Mouse (Mus musculus) adrenal gland, postnatal 25 days (tissue): ENCODE measurements around the gene Adgrl3. TPM values are rescaled to one million over a fixed set of nuclear protein-coding genes. Genes with fewer than 3 reads are reported as not detected.

ENCODE experiments used
- DNase-seq: peaks from one replicate; pipeline ENCODE4 v3.0.0; 2021; ENCODE audit warnings: mixed read lengths
- total RNA-seq: library from RNA; stranded (reverse); gene quantifications from 2 replicates; pipeline ENCODE4 v1.2.3, GENCODE M21; 2021

Adgrl3 gene
- total RNA-seq, 1 experiment from 2014 or later = 5.7 TPM

DNA sequence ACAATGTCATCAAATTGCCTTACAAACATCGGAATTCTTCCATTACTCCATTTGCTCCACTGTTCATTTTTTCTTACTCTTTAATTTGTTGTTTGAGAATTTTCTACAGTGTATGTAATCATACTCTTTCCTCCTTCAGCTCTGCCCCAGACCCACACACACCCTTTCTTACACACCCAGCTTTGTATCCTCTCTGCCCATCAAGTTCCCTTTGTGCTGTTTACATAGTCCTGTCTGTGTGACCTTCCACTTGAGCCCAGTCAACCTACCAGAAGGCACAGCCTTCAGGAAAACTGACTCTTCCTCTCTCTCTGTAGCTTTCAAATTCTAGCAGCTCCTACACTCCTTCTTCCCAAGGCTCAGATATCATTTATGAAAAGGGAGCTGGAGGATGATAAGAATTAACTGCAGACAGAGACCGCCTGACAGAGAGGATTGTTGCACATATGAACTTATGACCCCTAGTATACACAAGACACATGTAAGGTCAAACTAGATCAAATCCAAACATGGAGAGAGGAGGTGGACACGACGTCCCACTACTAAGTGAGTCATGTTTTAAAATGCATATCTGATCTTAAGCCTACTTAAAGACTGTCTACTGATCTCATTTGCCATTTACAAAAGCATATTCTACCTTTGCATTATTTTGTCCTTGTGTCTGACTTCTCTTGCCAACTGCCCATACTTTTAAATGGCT, 654.5 kb downstream of the Adgrl3 start:
- no peak for DNase-seq

DNA sequence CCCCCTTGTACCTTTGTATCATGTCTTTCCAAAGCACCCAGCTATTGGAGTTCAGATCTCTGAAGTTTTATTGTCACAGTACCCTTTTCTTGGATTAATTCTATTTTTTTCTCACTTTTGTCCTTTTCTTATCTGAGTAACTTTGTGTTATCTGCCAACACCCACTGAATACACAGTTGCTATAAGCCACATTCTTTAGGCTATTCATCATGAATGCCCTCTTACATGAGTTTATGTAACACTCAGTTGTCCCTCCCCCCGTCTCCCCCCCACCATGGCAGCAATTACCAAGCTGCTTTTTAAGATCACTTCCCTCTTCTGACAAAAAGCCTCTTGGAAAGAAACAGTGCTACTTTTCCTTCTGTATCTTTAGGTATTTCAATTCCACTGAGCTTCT, 655.0 kb downstream of the Adgrl3 start:
- DNase-seq = no peak

DNA sequence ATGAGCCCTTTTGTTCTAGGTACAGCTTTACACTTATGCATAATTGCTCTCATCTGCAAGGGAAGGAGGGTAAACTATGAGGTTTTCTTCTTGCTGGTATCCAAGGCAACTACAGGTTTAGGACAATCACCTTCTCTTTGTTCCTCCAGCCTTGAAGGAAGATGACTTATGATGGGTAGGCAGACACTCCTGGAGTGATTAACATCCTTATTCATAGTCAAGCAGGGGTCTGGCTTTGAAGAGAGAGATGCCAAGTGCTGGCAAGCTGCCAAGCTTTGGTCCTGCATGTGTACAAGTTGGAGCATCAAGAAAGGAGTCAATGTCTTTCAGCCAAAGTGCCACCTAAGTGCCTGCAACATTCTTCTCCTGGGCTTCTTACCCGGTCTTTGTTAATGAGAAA, 657.0 kb downstream of the Adgrl3 start:
- DNase-seq = no peak

DNA sequence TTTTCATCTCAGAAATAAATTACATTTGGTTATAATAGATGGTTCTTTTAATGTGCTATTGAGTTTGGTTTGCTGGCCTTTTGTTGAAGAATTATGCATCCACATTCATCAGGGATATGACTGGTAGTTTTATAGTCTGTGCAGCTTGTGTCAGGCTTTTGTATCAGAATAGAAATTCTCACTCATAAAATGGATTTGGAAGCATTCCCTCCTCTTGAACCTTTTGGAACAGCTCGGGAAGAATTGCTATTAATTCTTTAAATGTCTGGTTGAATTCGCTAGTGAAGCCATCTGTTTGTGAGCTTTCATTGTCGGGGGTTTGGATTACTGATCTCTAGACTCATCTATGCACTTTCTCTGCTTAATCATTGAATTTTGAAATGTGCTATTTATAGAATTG, 666.3 kb downstream of the Adgrl3 start:
- no peak for DNase-seq

DNA sequence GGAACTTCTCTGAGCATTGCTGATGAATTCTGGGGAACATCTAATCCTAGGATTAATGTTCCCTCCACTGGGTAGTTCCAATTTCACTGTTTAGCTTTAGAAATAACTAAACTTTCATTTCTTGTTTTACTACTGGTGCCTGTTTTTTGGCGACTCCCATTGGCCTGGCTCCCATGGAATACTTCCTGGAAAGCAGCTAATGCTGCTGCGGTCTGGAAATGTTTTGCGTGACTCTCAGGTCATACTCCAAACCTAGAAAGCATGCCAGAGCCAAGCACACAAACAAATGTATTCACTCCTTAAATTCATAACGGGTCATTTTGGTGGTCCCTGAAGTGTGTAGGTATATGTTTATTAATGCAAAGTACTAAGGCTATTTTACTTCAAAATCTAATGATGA, 666.9 kb downstream of the Adgrl3 start:
- DNase-seq = no peak

DNA sequence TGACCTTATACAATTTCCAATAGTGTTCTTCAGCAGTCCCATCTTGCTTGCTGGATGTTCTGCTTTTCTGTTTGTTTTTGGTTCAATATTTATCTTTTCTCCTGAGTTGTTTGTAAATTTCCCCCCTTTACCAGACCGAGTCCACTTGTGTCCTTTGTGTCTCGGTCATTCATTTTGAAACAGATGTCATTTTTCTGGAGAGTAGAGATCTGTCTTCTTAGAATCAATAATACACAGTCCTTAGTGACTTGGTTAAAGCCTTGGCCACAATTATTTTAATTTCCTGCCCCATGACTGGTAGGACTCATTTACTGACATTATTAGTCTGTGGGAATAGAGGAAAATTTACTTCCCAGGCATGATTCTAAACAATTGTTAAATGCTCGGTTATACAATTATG, 709.7 kb downstream of the Adgrl3 start:
- DNase-seq = no peak

DNA sequence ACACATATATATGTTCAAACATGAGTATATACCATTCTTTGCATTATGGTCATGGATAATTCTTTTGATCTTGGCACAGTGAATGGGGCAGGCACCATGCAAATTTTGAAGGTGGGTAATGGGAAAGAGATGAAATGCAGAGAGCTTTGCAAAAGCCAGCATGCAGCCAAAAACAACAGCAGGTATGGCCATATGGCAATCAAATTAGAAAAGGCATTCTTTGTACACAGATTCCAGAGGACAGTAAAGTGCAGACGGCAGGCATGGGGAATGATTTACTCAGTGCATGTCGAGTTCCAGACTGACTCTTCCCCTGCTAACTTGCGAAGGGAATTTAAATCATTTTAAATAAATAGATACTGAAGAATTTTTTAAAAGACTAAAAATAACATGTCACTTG, 716.1 kb downstream of the Adgrl3 start:
- no peak for DNase-seq

DNA sequence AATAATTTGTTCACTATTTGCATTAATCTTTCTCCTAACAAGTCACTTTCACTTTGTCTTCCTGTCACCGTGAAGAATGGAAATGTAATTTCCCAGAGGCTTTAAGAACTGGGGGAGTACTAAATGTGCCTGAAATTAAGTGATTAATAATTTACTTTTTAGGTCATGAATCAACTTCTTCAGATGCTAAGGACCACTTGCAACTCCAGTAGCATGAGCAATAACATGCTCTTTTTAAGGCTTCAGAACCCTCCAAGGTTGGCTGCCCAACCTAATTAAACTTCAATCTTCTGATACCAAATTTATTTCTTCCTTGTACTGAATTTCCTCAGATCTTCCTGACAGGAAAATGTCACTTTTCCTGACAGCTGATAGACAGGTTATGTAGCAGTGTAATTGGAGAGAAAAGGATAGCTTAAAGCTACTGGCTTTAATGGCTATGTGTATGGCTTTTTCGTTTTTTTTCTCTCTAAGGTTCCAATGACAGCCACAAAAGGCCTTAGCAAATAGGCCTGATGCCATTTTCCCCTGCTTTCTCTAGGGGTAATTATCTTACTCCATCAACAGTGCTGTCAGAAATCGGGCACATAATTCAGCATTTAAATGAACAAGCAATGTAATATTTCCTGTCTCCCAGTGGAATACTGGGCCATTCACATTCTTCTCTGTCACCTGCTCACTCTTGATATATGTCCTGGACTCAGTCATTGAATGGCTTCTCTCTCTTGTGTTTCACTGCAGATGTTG, 718.5 kb downstream of the Adgrl3 start:
- DNase-seq = no peak

DNA sequence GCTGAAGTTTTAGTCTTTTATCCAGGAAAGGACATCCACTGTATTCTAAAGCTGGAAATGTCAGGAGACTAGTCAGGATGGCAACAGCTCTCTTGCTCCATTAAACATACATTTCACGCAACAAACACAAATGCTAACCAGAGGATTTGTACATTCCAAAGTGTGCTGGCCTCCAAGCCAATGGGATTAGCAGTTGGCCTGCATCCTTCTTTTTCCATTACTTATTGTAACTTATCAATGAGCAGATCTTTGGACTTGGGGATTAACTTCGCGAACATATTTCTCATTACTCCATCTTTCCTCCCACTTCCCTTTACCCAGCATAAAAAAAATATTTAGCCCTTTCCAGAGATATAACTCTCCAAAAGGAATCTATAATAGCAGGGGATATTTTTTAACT, 732.5 kb downstream of the Adgrl3 start:
- no peak for DNase-seq

DNA sequence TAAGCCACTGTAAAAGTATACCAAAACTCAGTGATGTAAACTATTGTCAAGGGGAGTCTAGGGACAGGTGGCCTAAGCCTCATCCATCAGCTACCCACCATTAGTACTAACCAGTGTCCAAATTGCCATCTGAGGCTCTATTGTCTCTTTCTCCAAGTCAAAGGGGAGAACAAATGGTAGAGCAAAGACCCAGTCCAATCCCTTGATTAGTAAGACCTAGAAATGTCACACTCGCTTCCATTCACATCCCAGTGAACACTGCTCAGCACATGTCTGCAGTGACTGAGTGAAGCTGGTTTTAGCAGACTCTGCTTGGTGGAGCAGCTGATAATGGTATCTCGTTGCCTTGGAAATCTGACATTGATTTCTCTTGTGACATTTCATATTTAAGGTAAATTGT, 735.8 kb downstream of the Adgrl3 start:
- no peak for DNase-seq

DNA sequence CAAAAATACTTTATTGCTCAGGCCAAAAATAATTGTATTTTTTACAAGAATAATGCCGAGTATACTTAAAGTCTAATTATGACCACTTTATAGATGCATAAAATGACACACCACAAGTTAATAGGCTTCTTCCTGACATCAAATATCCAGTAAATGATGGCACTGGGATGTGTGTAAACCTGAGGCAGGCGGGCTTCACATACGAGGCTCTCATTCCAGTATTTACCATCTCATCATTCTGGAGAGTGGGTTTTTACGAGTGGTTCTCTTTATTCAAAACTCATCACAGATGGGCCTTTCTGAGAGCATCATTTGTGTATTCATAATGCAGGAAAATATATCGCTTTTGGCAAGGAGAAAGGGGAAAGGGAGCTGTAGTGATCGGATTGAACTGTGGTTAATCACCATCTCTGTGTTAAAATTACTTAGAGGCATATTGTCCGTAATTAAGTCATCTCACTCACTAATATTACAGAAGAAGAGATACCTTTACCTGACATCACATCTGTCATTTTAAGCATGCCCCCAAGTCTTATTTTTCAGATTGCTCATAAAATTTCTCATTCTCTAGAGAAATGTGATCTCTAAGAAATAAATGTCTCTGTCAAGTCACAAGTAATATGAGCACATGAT, 737.3 kb downstream of the Adgrl3 start:
- no peak for DNase-seq

DNA sequence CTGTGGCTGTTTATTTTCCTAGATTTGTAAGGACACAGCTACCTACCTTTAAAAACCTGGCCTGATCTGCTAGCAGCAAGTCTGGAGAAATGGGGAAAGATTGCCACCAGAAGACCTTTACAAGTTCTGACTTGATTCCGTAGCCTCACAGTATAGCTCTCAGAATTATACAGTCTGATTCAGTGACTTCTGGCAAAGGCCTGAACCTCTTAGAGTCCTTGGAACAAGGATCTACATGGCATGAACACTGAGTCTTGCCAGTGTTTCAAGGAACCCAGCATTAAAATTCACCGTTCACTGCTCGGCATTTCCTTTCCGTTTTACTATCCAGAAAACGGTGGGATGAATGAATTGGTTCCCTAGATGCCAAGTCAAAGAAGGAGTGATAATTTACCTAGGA, 756.3 kb downstream of the Adgrl3 start:
- DNase-seq = no peak

DNA sequence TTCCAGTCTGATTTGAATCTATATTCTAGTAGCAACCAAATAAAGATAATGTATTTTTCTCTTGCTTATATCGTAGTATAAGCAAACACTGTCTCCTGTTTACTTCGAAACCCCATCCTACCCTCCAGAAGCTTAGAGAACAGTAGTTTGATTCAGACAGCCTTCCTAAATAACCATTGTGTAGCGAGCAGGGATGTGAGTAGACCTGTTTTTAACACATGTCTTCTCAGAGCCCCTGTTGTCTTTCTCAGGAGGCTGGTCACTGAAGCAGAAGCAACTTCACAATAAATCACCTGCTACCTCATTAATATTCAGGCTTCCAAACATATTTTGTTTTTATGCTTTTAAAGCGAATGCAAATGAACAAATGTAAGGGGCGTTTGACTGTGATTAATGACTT, 756.8 kb downstream of the Adgrl3 start:
- no peak for DNase-seq

DNA sequence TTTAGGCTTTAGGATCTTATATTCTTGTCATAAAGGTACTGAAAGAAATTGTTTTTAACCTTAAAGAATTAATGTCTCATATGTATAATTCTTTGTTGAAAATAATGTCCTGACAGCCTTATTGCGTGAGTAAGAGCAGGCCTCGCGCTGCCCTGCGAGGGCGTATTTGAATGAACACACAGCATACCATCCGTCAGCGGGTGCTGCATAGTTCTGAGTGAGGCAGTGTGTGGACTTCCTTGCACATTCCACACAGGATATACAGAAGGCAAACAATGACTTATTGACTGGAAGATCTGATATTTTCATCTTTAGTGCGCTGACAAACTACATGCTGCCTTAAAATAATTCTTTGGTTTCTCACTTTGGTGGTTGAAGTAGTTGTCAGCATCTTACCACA, 764.8 kb downstream of the Adgrl3 start:
- no peak for DNase-seq

DNA sequence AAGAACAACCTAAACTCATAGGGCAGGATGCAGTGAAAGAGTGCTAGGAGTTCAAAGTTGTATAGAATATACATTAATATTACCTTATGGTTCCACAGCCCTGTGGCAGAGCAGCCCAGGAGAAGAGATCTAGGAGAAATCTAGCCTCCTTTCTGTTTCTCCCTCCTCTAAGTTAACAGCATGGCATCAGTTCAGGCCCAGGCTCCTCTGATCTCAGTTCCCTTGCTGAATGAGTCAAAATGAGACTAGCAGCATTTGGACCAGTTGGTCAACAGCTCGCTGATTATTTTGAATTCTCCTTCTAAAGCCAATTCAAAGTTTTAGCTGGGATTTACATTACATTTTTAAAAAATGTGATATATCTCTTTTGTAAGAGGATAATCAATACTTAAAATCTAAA, 770.8 kb downstream of the Adgrl3 start:
- DNase-seq = no peak

DNA sequence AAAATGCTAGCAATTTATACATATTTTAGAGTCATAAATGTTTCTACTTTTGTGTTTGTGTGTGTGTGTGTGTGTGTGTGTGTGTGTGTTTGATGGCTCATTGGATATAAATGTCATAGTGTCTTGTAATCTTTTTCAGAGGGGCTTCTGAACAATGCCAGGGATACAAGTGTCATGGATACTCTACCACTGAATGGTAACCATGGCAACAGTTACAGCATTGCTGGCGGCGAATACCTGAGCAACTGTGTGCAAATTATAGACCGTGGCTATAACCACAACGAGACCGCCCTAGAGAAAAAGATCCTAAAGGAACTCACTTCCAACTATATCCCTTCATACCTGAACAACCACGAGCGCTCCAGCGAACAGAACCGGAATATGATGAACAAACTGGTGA, 774.2 kb downstream of the Adgrl3 start:
- DNase-seq = no peak

DNA sequence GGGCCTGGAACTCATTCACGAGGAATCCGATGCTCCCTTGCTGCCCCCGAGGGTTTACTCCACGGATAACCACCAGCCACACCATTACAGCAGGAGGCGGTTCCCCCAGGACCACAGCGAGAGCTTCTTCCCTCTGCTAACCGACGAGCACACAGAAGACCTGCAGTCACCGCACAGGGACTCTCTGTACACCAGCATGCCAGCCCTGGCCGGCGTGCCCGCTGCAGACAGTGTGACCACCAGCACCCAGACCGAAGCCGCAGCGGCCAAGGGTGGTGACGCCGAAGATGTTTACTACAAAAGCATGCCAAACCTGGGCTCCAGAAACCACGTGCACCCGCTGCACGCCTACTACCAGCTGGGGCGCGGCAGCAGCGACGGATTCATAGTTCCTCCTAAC, 774.7 kb downstream of the Adgrl3 start:
- DNase-seq = no peak

DNA sequence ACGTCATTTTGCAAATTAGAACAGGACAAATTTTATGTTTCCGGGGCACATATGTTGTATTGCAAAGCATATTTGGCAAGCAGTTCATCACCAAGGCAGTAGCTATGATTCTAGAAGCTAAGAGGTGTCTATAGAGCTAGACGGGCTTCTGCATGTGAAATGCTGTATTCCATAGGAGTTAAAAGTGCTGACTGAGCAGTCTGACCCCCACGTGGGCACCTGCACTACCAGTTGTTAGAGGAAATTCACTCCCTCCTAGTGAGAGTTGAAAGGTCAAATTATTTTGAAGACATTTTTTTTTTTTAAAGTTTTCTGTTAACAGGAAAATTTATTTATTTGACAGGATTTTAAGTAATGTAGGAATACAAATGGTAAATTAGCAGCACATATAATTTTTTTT, 776.2 kb downstream of the Adgrl3 start:
- no peak for DNase-seq

DNA sequence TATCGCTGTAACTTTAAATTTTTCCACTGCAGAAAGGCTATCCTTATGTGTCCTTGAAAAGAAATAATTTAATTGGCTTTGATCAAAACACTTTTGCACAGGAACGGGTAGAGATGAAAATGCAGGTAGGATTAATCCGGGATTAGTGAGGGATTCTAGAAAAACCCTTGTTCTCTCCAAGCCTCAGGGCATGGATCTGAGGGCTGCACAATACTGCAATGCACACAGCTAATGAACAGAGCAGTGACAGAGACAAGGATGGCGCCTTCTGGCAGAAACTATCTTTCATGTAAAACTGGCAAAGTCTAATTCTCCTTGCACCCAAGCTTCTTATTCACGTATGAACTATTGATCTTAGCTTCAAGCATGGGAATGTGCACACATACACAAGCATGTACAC, 791.0 kb downstream of the Adgrl3 start:
- DNase-seq = no peak

DNA sequence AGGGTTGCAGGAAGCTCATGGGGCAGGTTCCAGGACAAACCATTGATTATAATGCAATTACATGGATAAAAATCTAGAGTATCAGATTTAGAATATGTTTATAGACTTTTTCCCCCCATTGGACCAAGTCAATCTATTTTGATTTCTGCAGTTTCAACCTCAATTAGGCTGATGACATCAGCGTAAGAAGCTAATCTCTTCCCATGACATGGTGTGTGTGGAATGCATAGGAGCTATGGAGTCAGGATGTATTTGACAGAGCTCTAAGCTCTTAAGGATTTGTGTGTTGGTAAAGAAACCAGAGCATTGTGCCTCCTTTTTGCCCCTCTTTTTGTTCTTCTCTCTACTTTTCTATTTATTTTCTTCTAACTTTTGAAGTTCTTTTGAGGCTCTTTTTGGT, 812.1 kb downstream of the Adgrl3 start:
- no peak for DNase-seq

DNA sequence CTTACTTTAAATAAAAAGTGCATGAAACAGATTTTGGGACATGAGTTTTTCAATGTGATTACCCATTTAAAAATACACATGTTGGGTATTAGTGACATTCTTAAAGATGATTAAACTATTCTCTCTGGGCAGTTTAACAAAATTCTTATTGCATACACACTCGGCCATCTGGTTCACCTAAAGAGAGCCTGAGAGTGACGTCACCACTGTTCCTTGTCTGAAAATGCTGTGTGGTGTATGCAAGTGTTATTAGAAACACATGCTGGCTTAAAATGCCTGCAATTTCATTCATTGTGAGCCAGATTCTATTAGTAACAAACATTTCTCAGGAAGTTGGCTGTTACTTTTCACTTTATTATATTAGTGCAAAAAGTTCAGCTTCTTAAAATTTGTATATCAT, 812.7 kb downstream of the Adgrl3 start:
- no peak for DNase-seq

DNA sequence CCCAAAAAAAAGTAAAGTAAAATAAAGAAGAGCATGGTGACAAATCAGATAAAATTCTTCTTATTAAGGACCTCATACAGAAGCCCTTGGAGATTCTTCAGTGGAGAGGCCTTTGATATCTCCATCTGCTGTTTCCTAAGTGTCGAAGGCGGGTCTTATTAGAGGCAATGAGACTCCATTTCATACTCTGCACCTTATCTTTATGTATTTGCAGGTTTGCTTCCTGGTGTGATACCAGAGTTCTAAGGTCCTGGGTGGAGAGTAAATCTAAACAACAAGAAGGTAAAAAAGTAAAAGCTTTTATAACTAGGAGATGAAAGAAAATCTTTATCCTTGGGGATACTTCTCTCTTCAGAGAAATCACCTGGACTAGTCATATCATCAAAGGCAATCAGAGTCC, 817.9 kb downstream of the Adgrl3 start:
- no peak for DNase-seq

DNA sequence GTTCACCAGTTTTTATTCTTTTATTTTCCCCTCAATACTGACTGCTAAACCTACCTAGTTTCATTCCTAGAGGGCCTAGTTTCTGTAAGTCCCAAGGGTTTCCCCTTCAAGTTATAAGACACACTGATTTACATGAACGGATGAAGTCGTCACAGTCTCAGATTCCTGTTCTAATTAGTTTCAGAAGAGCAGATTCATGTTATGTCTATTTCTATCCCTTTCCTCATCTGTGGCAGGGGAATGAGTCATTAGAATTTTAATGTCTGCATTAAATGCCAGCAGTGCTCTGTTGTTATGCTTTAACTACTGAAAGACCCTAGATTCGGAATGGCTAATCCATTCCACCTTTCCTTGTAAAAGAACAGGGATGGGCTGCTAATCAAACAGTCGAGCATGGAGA, 823.9 kb downstream of the Adgrl3 start:
- DNase-seq = no peak

DNA sequence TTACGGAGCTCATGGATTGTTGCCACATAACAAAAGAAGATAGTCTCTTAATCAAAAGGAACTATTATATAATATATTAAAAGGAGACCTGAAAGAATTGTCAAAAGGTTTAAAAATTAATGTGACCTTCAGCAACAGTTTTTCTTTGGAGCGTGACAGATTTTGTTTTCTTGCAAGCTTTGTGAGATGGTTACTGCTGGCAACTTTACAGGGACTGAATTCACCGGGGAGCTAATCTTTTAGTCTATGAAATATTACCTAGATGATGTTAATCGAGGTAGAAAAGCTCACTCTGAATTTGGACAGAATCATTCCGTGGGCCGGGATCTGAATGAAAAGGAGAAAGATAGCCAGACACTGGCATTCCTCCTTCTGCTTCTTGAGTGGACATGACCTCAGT, 850.4 kb downstream of the Adgrl3 start:
- DNase-seq = no peak
